Mouse (Mus musculus): Measurements from ENCODE around the gene Zfp651.

Gene Zfp651

DNA sequence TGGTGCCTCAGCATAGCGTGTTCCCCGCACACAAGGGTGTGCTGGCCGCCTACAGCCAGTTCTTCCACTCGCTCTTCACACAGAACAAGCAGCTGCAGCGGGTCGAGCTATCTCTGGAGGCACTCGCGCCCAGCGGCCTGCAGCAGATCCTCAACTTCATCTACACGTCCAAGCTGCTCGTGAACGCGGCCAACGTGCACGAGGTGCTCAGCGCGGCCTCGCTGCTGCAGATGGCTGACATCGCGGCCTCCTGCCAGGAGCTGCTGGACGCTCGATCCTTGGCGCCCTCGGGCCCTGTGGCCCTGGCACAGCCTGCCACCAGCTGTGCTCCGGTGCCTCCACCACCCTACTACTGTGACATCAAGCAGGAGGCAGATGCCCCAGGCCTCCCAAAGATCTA, 3.6 kb downstream of the Zfp651 start:
- DNase-seq: no peak

DNA sequence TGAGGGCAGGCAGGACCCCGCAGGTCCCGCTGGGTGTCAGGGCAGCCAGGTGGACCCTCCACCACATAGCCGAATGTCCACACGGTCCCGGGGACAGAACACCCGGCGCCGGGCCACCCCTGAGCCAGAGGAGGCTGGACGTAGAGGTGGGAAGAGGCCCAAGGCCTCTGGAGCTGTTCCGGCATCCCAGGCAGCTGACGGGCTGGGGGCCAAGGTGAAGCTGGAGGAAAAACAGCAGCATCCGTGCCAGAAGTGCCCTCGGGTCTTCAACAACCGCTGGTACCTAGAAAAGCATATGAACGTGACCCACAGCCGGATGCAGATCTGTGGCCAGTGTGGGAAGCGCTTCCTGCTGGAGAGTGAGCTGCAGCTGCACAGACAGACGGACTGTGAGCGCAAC, 4.6 kb downstream of the Zfp651 start:
- no peak for DNase-seq

DNA sequence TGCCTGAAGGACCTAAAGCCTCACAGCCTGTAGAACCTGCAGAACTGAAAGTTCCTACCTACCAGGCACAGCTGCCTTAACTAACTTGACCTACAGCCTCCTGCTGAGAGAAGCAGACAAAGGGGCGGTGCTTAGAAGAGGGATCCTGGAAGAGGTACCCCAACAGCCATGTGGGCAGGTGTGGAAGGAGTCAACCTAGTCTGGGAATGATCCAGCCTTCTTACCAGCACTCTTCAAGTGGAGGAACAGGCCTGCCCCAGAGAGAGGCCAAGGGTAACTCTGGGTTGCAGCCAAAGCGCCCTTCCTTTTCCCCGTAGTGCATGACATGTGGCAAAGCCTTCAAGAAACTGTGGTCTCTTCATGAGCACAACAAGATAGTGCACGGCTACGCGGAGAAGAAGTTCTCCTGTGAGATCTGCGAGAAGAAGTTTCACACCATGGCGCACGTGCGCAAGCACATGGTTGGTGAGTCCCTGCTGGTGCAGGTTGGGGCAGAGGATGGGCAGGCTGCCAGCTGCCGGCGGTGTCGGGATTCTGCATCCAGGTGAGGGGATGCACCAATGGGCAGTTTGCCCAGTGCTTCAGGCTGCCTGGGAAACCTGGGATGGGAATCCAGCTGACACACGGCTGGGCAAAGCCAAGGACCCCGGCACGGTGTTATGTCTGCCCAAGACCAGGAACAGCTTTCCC, 6.2 kb downstream of the Zfp651 start:
- DNase-seq: no peak

DNA sequence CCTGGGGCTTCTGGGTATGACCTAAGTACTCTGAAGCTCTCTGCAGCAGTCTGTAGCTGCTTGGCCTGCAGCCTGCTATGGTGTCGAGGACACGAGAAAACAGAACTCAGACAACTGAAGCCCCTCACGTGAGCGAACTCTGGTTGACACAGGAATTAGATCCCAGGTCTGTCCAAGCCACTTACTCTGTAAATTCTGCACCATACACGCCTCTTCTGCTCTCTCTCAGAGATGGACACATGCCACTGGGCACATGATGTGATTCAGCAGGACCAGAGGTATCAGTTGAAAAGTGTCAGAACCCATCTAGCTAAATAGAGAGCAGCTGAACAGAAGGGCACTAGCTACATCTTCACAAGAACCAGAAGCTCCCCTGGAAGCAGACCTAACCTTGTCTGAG, 13.3 kb downstream of the Zfp651 start:
- DNase-seq: no peak

DNA sequence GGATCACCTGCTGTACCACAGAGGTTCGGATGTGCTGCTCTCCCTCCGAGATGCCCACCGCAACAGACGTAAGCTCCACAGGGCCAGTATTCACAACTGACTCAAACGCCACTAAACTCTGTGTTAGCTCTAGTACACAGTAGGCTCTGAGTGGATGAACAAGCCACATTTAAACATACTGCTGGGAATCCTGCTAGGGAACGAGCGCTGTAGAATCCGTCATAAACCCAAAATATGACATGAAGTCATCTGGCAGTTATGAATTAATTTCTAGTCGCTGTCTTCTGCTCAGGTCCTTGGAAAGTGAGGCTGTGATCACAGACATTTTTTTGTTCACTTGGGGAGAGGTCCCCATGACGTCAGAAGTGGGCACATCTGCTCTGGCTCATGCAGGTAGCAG, 16.8 kb downstream of the Zfp651 start:
- no peak for DNase-seq

DNA sequence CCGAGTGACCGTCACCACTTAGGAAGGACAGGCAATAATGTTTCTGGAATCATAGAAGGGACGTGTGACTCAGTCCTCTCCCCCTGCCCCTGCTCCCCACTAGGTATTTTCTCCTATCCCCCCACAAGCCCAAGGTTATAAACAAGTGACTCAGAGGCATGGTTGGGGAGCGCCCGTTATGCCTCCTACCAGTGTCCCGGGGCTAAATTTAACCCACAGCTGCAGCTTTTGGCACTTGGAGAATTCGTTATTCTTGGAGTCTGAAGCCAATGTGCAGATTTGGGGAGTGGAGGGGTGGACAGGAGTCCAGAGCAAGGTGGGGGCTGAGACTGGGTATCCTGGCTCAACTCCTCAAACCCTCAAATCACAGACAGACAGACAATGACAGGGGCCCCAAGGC, 17.4 kb downstream of the Zfp651 start:
- DNase-seq: no peak

DNA sequence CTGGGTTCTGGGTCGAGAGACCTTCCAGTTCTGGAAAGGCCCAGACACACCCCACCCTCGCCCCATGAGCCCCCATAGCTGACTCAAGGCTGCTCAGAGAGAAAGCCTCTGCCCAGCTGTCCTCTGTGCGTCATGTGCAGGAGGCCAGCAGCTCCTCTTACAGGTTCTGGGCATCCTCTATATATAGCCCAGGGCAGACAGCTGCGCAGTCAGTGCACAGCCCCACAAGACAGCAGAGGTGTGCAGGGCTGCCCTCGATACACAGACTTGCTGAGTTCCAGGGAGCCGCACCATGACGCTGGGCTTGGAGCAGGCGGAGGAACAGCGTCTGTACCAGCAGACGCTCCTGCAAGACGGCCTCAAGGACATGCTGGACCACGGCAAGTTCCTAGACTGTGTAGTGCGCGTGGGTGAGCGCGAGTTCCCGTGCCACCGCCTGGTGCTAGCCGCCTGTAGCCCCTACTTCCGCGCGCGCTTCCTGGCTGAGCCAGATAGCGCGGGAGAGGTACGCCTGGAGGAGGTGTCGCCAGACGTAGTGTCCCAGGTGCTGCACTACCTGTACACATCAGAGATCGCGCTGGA, 18.4 kb downstream of the Zfp651 start, which contains the start of gene Klhl40:
Klhl40 (plus strand) TSS at position 124 of the 582 bp plus-strand sequence.
- no peak for DNase-seq

DNA sequence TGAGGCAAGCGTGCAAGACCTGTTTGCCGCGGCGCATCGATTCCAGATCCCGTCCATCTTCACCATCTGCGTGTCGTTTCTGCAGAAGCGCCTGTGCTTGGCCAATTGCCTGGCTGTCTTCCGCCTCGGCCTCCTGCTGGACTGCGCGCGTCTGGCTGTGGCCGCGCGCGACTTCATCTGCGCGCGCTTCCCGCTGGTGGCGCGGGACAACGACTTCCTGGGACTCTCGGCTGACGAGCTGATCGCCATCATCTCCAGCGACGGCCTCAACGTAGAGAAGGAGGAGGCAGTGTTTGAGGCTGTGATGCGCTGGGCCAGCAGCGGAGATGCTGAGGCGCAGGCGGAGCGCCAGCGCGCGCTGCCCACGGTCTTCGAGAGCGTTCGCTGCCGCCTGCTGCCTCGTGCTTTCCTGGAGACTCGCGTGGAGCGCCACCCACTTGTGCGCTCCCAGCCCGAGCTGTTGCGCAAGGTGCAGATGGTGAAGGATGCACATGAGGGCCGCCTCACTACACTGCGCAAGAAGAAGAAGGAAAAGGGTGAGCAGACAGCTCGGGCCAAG, 19.0 kb downstream of the Zfp651 start:
- no peak for DNase-seq

DNA sequence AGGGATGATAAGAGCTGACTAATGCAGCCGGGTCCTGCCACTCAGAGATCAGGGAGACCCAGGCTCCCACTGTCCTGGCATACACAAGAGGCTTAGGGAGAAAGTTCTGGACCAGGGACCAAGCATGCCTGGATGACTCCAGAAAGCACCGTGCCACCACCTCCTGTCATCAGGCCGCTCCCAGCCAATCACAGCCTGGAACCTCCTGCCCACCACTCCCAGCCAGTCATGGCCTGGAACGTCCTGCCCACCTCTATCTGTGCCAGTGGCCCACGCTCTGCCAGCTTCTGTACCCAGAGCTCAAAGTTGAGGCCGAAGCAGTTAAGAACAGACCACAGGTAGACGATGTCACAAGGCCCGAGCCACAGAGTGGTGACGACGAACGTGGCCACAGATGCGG, 25.7 kb downstream of the Zfp651 start:
- DNase-seq: no peak

DNA sequence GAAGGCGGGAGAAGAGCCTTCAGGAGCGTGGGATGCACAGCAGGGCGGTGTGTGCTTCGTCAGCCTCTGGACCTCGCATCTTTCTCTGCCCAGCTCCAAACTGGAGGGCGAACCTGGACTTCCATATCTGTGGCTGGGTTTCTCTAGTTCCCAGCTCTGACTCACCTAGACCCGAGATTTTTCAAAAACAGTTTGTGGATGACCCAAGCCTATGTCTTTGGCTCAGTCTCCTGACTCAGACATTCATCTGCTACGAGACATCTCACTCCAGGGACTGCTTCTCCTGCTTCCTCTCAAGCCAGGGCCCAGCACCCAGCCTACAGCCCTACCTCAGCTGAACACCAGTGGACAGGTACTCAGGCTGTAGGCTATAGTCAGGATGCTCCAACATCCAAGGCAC, 26.1 kb downstream of the Zfp651 start:
- DNase-seq: no peak

DNA sequence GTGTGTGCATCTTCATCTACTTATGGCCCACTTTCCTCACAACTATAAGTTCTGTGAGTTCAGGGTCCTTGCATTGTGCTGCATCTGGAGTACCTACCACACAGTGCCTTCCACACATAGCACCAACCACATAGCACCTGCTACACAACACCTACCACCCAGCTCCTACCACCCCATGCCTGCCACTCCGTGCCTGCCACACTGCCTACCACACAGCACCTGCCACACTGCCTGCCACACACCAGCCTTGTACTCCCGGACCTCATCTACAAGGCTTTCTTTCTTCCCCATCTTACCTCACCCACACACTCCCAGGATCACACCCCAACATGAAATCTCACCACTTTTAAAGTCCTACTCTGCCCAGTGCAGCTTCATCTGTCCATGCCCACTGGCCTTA, 27.2 kb downstream of the Zfp651 start:
- no peak for DNase-seq

DNA sequence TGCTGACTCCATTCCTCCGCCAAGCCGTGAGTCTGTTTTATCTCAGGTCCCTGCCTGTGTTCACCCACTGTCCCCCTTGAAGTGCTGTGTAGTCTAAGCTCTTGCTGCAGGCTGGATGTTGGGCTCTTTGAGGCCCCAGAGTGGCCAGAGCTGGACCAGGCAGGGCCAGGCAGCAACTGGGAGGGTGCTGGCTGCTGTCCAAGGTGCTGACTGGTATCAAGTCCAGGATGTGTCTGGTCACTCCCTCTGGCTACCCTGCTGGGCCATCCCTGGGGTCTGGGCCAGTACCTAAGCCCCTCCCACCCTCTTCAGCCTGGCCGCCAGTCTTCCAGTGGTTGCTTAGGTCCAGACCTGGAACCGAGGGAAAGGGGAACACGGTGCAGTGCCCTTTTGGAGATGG, 32.1 kb downstream of the Zfp651 start:
- DNase-seq: peak; percentile 67

DNA sequence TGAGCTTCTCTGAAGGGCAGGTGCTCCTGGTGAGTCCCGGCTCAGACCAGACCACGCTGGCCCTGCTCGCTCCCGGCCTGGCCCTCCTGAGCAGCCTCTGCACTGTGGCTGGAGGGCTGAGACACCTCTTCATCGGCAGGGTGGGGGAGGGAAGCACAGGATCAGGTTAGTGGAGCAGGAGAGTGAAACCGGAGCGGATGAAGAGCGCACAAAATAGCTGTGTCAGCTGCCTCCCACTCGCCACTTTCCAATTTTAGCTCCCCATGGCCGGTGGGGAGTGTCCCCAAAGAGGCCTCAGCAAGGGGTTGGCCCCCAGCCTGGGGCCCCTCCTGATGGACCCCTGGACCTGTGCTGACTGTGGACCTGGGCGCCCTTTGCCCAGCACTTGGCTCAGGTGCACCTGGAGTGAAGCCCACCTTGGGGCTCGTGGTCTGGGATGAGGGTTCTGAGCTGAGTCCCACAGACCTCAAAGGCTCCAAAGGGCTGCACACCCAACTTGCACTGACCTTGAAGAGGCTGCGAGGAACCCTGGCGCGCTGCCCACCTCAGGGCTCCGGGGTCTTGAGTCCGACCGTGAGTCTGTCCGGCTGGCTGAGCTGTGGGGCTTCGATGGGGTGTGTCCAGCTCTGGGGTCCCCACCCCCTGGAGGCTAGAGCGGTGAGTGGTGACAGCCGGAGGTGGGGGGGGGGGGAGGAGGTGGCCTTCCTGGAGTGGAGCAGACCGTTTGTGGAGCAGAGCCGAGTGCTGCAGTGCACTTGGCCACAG, 32.8 kb downstream of the Zfp651 start, which contains the start of gene Hhatl:
Hhatl (minus strand) TSS at position 751 of the 765 bp plus-strand sequence.
- no peak for DNase-seq

DNA sequence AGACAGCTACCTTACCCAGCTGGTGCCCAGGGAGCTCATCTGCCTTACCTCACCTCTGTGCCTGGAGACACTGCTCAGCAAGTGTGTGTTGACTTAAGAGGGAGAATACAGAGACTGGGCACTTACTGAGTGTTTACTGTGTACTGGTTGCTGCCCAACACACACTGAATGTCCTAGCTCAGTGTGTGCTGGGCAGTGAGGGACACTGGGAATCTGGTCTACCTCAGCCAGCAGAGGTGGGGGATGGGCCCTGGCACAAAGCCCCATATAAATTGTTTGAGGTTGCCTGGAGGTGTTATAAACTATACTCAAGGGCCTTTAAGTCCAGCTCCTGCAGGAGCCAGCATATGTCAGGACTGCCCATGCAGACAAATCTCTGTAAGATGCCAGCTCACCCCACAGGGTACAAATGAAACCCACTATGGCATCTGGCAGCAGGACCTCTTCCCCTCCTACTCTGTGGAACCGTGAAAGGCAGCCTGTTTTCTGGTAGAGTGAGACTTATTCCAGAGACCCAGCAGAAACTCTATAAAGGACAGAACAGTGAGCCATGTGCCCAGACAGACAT, 35.9 kb downstream of the Zfp651 start:
- DNase-seq: no peak

DNA sequence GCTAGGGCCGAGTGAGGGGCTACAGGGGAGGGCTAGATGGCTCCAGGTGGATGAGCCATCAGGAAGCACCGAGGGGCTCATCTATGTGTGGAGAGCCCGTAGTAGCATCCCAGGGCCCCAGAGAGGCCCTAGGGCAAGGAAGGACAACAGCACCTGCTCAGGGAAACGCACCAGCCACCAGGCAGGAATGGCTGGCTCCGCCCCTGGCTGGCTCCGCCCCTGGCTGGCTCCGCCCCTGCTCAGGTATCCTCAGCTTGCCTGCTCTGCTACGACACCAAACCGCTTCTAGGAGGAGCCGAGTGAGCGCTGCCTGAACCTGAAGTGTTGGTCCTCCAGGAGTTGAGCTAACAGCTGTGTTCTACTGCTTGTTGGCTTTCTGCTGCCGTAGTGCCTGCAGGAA, 38.6 kb downstream of the Zfp651 start:
- DNase-seq: peak; percentile 42

DNA sequence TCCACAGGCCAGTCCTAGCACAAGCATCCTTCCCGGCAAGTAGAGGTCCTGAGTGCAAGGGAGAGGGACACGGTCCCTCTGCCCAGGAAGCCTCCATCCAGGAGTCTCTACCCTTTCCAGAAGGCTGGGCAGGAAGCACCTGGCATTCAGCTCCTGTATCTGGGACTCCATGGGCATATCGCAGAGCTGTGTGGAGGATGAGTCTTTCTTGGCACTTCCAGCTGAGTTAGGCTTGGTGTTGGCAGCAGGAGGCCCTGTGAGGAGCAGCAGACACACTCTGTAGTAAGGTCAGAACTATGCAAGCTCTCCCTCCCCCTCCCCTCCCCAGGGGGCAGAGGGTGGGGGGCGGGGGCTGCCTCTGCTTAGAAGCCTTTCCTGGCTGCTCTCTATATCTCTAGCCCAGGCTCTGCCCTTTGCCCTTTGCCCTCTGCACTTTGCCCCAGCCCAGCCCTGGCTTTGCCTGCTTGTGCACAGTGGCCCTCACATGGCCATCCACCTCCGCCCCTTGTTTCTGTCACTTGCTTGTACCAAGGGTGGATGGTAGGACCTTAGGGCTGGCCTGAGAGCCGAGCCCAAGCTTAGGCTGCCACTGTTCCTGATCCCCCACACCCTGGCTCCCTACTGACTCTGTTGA, 39.9 kb downstream of the Zfp651 start:
- DNase-seq: peak; percentile 33

DNA sequence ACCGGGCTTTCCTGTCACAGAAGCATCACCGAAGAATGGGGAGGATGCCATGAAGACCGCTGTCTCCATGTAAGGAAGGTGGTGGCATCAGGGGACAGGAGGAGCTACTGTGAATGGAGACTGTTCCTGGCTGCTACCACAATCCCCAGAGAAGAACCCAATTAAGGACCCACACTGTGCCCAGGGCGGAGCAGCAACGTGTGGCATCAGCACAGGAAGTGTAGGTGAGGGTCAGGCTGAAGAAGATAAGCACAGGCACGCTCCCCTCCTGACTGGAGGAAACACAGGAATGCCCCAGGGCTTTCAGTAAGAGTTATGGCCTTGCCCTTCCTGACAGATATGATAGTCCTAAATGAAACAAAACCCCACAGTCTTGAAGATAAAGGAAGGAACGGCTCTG, 43.6 kb downstream of the Zfp651 start:
- DNase-seq: no peak

DNA sequence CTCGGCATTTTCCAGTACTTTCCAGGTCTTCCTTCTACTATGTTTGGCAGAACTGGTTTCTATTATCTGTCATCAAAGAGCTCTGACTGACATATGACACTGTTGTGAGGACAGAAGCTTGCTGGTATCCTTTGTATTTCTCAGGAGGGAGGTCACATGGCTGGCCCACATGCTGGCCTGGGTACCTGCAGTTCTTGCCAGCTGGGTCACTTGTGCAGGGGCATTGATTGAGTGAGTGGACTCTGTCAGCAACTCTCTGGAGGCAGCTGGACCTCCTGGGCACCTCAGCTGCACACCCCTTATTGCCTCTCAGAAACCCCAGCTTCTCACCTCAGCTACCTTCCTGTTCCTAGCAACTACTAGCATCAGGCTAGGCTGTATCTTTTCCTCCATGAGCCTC, 48.4 kb downstream of the Zfp651 start:
- no peak for DNase-seq

DNA sequence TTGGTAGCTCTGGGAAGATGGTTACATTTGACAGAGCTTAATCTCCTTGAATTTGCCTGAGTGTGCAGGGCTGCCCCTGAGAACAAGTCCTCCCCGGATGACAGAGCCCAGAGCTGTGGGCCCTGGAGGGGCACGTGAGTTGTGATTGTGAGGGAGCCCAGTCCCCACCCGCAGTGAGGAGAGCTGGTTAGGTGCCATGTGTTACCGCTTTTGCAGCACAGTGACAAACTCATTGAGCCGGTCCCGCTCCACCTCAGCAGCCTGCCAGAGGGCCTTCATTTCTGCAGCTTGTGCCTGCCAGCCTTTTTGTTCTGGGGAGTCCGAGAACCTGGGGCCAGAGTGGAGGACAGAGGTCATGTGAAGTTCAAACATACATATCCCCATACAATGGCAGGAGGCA, 48.8 kb downstream of the Zfp651 start:
- no peak for DNase-seq

DNA sequence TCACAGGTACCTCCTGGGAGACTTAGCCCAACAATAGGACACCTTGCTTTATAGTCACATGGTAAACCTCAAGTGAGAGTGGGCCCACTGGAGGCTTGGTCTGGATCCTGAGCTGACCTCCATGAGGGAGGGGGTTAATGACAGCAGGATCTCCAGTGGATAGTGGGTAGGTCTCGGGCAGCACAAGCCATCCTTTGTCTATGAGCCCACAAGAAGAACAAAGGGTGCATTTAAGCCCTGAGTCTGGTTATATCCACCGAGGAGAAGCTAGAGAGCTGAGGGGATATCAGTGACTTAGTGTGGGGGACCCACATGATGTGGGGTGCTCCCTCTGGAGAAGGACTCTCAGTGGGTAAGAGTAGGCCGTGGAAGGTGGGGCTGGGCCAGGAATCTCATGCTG, 49.4 kb downstream of the Zfp651 start:
- DNase-seq: no peak

DNA sequence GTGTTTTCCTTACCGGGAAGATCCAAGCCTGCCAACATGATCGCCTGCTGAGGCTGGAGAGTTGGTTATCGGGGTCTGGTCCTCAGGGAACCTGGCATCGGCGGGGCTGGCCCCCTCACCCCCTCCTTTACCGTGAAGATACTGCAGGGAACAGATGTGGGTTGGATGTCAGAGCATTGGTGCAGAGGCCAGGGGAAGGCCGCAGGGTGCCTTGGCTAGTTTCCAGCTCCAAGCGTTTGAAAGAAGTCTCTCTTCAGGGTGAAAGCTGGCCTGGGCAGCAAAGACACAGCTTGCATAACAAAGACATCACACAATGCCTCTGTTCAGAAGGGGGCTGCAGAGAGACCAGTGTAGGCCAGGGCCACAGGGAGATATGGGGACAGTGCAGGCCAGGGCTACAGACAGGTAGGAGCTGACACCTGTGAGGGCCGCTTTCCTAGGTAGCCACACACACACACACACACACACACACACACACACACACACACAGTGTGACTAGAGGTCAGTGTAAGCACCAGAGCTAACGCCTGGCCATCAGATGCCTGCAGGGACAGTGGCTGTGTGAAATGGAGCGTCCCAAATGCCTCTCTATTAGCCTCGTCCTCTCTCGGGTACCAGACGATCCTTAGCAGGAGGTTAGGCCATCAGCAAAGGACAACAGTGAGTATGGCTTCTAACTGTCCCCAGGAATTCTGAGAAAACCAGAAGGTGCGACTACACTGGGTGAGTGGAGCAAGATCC, 51.1 kb downstream of the Zfp651 start:
- no peak for DNase-seq

DNA sequence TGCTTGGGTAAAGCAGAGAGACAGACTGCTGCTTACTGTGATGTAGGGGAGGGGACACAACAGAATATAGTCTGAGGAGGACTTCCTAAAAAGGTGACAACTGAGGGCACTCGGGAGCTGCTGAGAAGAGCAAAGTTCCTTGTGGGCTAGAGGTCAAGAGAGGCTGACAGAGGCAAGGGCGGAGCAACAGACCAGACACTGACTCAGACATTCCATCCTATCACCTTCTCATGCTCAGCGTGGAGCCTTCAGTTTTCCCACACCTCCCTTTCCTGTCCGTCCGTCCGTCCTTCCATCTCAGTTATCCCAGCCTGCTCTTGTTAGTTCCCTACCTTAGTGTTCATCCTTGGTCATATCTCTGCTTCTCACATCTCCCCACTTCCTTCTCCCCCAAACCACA, 56.1 kb downstream of the Zfp651 start:
- DNase-seq: no peak
